Mouse (Mus musculus) c-Kit-positive CD71-positive TER-119-negative erythroid progenitor cells, embryonic 14.5 days (primary cell): ENCODE measurements around the gene Gdf11.

Experiments
- DNase-seq: peaks from one replicate; pipeline ENCODE4 v3.0.0-alpha.2; 2013; ENCODE audit warnings: low read depth

Gdf11 gene

DNA sequence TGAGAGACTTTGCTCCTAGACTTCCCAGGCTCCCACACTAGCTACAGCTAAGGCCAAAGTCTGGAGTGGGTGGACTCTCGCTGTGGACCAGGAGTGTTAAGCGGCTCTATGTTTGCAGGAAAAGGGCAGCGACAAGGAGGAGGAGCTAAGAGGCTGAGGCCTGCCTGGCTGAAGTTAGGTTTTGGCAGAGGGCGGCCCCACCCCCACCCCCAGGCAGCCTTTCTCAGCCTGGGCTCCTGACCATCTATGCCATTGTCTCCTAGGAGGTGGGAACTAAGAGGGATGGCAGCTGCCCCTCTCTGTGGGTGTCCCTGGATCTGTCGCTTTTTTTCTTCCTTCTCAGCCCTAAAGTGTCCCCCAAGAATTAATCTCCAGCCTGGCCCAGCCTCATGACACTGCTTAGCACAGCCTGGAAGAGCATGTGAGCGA is 27.7 kb upstream of the Gdf11 start:
- no peak for DNase-seq

DNA sequence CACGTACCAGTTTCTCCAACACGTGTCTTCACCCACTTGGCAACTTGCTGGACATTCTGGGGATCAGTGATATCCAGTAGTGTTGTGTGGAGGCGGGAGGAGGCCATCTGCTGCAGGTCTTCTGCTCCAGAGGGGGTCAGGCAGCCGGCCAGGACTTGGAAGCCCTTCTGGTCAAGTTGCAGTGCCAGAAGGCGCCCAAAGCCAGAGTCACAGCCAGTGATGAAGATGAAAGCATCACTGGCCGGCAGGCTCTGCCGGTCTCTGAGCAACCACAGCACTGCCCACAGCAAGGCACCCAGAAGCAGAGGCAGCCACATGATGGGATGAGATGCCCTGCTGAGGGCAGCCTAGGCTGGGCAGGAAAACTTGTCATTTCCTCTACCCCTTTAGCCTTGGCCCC is 26.7 kb upstream of the Gdf11 start:
- no peak for DNase-seq

DNA sequence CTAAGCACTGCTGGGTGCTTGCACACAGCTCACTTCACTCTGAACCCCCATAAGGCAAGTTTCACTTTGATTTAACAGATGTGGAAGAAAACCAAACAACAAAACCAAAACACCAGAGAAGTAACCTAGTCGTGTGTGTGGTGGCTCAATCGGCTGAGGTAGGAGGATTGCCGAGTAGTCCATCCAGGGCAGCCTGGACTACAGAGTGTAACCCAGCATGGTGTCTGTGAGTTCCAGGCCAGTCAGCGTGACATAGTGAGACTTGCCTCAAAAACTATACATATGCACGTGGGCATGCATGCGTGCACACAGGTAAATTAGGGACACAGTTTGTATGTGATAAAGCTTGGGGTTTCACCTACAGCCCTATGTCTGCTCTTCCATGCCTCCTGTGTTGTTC is 25.9 kb upstream of the Gdf11 start:
- DNase-seq, result no peak

DNA sequence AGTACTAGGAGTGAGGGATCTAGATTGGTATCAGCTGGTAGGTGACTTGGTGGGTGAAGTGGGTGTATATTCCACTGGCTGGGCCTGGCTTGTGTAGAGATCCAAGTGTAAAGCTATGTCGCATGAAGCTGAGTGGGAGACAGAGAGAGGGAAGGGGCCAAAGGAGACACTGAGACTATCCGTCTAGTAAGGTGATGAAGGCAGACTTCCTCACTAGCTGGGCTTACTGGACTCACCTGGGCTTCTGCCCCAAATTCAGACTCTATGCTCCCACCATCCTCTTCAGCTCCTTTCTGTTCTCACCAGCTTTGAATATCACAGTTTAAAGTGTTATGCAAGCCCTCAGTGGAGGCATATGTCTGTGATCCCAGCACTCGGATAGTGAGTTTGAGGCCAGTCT is 25.1 kb upstream of the Gdf11 start:
- DNase-seq, result no peak

DNA sequence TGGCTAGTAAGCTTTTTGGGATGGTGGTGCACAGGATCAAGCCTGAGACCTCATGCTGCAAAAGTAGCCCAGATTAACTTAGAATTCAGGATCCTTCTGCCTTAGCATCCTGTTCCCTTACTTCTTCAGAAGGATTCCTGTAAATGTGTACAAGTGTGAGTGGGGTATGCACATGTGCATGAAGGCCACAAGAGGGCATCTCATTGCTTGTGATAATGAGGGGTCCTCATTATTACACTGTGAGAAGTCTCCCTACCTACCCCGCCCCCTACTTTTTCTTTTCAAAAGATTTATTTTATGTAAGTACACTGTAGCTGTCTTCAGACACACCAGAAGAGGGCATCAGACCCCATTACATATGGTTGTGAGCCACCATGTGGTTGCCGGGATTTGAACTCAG is 24.0 kb upstream of the Gdf11 start:
- no peak for DNase-seq

DNA sequence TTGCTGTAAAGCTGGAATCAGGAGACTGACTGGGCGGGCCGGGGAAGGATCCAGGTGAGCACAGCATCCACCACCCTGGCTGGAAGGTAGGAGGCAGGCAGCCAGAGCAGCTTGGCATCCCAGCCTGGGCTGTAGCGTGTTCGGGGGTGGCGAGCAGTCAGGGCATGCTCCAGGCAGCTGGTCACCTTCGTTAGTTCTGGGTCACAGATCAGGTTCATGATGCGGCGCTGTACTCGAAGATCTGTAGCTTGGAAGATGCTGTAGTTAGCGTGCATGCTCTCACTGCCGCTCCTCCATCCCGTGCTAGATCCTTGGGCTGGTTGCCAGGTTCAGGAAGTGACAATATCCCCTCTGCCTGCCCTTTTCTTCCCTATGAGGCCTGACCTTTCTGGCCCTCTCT is 22.2 kb upstream of the Gdf11 start:
- no peak for DNase-seq

DNA sequence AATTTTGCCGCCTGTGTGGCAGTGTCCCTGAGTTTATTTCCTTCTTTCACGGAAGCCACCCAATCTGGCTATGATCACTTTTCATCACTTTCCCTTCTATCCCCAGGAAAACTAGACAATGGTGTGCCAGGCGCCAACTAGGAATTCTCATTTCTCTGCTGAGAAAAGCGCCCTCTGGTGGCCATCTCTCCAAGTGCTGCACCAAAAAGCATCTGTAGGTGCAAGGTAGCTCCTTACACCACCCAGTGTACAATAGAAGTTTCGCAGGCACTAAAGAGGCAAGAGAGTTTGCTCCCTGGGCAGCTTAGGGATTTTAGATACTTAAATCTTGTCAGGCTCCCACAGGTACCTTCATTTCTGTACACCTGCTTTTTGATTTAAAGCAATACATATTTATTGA is 21.7 kb upstream of the Gdf11 start:
- DNase-seq, result peak; percentile 76

DNA sequence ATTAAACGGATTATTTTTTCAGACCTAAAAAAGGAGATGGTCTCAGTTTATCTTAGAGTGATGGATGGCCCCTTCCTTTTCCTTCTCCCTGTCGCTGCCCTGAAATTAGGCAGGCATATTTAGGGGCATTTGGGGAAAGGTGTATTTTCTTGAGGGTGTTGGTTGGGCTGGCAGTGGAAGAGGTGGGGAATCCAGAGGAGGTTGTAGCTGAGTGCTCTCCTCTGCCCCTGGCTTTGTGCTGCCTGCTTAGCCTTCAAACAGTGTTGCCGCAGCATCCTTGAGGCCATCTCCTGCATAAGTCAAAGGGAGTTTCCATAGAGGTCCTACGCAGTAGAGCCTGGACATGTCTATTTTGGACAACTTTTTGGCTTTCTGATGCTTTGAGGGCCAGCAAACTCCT is 21.3 kb upstream of the Gdf11 start:
- DNase-seq, result no peak

DNA sequence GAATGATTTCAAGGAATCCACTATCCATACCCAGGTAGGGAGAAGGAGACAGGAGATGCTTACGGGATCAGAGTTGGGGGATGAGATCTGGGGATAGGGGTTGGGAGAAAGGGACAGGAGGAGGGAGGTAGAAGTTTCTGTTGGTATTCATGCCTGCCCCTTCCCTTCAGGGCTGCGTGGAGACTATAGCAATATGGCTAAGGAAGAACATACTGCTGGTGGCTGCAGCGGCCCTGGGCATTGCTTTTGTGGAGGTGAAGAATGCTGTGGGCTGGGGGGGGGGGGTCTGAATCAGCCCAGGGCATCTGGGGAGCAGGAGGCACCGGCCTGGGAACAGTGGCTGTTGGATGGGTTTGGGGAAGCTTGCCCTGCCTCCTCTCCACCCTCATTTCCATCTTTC is 20.8 kb upstream of the Gdf11 start:
- DNase-seq, result no peak

DNA sequence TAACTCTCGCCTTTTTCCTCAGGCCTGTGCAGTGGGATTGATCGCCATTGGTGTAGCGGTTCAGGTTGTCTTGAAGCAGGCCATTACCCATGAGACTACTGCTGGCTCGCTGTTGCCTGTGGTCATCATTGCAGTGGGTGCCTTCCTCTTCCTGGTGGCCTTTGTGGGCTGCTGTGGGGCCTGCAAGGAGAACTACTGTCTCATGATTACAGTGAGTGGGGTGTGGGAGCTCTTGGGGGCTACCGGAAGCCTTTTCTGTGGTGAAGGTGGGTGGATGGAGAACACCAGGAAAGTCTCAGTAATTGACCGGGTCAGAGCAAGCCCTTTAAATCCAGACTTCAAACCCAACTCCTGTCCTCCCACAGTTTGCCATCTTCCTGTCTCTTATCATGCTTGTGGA is 19.9 kb upstream of the Gdf11 start:
- DNase-seq, result no peak

DNA sequence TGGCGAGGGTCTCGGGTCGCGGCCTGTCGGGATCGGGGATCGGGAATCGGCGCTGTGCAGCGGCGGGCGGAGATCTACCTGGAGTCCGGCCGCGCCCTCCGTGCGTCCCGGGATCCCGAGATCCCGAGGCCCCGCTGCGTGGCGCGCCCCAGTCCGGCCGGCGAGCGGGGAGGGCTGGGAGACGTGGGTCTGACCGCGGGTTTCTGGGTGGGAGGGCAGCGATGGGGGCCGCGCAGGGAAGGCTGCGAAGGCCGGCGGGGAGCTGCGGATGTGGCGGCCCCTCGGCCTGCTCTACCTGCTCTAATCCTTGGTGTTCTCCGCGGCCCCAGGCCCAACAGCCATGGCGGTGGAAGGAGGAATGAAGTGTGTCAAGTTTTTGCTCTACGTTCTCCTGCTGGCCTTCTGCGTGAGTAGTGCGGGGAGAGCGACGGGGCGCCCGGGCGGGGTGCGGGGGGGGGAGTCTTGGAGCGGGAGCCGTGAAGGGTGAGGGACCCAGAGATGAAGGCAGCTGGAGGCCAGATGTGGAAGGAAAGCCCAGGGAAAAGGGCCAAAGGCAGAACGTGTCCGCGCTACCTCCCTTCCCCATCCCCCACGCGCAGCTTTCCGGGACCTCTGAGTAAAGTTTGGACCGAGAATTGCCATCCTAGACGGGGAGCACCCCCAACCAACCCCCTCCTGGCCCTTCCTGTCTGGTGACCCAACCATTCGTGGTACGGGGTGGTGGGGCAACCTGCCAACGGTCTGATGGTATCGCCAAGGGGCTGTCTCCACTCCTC is 18.7 kb upstream of the Gdf11 start:
- DNase-seq, result no peak

DNA sequence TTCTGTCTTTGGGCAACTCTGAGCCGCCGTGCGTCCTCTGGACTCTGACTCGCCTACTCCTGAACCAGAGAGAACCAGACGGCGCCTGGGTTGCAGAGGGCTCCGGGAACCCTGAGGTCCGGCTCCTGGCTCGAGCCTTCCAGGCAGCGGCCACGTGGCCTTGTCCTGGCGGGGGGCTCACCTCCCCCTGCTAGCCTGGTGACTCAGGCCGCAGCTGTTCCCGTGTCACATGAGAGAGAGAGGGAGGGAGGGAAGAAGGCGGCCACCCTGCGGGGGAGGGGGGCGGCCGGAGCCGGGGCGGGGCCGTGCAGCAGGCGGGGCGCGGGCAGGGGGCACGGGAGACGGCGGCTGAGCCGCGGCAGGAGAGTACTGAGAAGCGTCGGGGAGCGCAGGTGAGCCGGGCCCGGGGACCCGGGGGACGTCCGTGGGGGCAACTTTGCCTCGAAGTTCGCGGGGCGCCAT is 18.1 kb upstream of the Gdf11 start:
- no peak for DNase-seq

DNA sequence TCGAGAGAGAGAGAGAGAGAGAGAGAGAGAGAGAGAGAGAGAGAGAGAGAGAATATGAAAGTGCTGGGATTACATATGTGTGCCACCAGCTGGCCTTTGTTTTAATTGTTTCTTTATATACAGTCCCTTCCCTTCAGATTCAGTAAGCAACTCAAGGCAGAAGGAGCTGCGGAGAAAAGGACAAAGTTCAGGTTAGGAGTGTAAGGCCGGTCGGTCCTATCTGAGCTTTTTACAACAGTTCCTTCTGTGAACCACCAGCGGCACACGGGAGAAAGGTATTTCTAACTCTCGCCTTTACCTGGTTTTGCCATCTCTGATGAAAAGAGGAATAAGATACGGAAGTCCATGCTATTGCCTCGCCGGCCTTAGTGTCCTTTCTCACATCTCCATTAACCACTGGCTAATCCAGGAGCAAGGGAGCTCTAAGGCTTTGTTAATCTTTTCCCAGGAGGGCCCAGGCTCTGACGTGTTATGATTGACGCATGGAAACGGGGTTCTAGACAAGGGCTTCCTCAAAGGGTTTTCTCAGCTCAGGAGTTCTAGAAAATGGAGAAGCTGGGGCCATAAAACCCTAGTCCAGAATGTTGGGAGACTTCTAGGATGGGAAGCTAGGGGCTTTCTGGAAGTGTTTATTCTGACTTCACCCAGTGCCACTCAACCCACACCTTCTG is 17.4 kb upstream of the Gdf11 start:
- DNase-seq, result no peak

DNA sequence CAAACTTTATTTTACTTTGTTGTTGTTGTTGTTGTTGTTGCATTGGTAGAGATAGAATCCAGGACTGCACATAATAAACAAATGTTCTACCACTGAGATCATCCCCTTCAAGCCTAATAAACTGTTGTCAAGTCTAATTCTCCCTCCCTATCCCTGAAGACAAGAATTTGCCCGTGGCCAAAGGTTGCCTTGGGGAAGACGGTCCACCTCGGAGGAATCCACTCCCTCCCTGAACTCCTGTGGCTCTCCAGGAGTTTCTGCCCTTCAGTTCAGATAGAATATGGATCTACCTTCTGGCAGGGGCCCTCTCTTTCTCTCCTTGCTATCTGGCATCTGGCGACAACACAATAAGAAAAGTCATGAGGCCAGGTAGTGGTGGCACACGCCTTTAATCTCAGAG is 13.3 kb upstream of the Gdf11 start:
- no peak for DNase-seq

DNA sequence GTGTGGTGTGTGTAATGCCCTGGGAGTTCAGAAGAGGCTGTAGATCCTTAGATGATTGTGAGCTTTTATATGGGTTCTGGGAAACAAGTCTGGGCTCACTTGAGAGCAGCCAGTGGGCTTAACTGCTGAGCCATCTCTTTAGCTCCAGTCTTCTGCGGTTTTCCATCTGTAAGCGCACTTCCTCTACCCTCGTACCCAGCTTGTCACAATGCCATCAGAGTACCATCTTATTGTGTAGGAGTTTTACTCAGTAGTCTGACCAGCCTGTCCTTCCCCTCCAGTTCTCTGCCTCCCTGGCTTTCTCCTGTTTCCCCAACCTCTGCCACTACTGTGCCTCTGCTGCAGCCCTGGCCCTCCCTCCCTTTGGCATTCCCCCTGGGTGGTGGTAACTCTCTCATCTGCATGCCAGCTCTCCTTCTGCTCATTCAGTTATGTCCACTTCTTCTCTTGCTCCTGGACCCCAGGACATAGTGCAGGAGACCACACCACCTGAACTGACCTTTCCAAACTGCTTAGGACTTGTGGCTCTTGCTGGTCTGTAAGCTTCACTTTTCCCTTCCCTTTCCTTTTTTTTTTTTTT is 11.0 kb upstream of the Gdf11 start:
- no peak for DNase-seq

DNA sequence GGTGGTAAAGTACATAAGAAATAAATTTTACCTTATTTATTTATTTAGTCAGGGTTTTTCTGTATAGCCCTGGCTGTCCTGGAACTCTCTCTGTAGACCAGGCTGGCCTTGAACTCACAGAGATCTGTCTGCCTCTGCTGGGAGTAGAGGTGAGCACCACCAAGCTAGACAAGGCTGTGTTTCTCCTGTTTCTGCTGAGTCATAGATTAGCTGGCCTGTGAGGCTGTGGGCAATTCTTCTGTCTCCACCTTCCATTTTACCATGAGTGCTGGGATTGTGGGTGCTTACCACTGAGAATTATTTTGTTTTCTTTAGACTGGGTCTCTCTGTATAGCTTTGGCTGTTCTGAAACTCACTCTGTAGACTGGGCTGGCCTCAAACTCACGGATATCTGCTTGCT is 9.9 kb upstream of the Gdf11 start:
- DNase-seq, result no peak

DNA sequence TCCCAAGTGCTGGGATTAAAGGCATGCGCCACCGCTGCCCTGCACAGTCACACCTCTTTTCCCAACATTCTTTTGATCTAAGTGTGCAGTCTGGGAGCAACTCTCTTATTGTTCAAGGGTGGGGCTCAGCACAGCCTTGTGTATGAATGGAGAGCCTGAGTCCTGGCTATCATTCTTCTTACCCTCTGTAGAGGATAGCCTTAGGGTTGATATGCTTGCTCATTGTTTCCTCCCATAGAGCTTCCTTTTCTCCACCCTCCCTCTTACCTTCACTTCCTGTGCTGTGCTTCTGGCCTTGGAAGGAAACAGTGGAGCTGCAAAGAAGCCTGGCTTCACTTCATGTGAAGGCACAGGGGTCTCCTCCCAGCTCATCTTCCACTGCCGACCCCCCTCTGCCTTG is 9.2 kb upstream of the Gdf11 start, which contains the start of gene Cd63:
Gene Cd63 (plus strand): TSS at position 292 of the 400 bp plus-strand sequence.
- no peak for DNase-seq

DNA sequence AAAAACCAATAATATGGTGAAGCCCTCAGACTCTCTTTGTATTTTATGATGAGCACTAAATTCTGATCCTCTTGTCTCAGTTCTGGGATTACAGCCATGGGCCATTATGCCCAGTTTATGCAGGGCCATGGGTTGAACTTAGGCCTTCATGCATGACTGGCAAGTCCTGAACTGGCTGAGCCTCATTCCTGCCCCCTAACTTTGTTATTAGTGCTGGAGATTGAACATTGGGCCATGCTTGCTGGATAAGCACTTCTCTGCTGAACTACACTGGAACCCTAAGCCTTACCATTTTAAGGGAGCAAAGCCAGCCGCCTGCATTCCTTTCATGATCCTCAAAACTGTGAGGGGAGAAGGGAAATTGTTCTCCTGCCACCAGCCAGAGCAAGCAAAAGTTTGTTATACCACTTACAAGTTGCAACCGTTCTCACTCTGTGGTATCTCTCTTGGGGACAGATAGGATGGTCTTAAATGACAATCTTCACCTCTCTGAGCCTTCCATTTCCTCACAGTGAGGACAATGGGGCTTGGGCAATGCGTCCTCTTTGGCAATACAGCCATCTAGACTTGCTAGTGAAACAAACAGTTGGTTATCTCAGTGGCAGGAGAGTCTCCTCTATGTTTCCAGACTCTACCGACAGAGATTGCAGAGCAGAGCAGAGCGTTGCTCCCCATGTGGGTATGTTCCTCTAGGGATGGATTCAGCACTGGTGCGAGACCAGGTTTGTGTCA is 8.4 kb upstream of the Gdf11 start:
- no peak for DNase-seq

DNA sequence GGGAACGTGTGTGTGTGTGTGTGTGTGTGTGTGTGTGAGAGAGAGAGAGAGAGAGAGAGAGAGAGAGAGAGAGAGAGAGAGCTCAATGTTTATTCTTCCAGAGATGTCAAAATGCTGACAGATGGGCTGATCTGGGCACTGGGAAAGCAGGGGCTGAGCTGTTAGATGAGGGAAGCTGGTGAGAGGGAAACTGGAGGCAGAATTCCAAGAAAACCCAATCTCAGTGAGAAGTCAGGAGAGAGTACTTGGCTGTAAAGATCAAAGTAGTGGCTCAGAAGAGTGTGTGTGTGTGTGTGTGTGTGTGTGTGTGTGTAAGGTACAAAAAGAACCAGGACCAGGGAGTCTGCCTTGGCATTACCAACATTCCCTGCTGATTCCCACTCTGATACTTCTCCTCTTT is 6.0 kb upstream of the Gdf11 start:
- DNase-seq, result no peak

DNA sequence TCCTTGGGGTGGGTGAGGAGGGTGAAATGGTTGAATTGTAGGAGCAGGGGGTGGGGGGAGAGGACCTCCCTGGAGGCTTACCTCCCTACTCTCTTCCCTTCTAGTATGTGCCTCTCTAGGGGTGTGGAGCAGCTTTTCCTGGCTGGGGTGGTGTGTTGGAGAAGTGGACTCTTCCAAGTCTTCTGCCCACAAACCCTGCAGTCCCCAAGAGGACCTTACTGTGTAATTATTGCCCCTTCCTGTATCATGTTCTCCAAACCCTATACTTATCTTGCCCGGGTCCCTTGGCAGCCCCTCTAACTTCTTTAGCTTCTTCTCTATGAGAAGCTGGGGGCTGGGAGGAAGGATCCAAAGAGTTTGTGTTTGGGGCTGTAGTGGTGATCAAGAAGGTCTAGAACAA is 5.3 kb upstream of the Gdf11 start:
- DNase-seq, result no peak

DNA sequence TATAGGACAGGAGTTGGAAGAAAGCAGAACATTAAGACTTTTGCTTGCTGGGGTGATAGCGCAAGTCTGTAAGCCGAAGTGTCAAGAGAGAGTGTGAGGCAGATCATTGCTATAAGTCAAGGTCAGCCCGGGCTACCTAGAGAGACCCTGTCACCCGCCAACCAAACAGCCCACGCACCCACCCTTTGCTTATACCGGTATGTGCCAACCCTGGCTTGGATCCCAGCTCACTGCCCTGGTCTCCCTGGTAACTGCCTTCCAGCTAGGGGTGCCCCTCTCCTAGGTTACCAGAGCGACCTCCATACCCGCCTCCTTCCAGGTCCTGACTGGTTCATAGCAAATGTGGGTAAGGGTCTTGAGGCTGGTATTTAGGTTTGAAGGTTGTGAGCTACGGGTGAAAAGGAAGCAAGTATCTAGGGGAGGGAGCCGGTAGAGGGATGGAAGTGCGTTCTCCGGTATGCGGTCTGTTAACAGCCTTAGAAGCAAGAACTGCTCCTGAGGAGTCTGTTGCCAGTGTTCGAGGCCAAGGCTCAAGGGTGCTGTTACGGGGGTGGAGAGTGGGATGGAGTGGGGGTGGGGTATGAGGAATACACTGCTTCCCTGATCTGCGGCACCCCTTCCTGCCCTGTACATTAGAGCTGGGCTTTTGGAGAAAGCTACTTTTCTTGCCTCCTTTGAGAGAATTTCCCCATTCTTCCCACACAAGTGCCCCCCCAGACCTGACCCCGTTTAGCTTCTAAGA is 4.6 kb upstream of the Gdf11 start:
- no peak for DNase-seq

DNA sequence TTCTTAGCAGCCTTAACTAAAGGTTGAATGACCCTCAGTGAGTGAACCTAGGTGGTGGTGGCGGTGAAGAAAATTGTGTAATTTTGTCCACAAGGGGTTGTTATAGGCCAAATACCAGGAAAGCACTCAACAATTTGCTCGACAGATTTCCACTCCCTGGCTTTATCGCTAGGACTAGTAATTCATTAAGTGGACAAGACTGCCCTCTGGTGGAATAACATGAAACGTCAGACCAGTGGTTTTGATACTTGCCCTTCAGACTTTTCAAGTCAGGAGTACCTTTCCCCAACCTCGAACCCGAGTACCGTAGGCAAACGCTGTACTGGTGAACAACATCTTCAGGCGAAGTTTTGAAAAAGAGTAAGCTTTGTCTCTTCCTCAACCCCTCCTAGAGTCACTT is 3.9 kb upstream of the Gdf11 start:
- DNase-seq, result peak; percentile 86
